Comparison of ENCODE assay signal across 24 mouse cellular contexts in the genomic region with DNA sequence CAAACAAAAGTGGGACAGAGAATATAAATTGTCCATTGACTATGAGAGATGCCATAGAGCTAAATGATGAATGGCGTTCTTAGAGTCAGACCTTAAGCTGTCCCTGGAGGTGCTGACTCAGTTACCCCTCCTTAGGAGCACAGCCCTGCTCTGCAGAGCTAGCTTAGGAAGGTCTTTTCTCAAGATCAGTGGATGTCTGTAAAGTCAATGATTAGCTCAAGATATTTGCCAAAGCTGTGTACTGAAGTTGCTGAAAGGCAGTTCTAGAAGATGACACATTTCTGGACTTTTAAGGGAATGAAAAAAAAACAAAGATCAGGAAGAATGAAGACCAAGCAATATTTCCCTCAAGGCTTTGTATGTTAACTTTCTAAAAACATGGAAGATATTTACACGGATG.
"Had no signal": no experiment of that assay in that cellular context is flagged by ENCODE, and none has a peak within 500 bp of the region (broad histone marks: within the 10 kb centered on the region; RNA-seq: fewer than 3 reads in every experiment).

No protein-coding gene starts in this region.

- H3K9me3 ChIP-seq: heart, embryonic 10.5 days; heart, embryonic 12.5 days; hindbrain, embryonic 10.5 days; hindbrain, embryonic 12.5 days; intestine, embryonic 15.5 days; limb, embryonic 10.5 days; limb, embryonic 12.5 days; liver, embryonic 13.5 days; liver, embryonic 15.5 days had no signal

- DNase-seq: gastrocnemius, adult 2 months; gastrocnemius, postnatal 10 days; gastrocnemius, postnatal 25 days; heart, adult 18-20 months; heart, postnatal 10 days; heart, postnatal 4 days; kidney, postnatal 4 days; liver; liver, embryonic 13.5 days had no signal

- H3K36me3 ChIP-seq: heart, embryonic 10.5 days; heart, embryonic 12.5 days; hindbrain, embryonic 10.5 days; hindbrain, embryonic 12.5 days; intestine, embryonic 15.5 days; limb, embryonic 10.5 days; limb, embryonic 12.5 days had no signal

- ATAC-seq: hindbrain, embryonic 16.5 days; inflammation-experienced regulatory T-cells, adult 6 months; intestine, embryonic 15.5 days; intestine, postnatal 0 days had no signal

- H3K4me1 ChIP-seq: heart, embryonic 10.5 days; heart, embryonic 12.5 days; hindbrain, embryonic 10.5 days; hindbrain, embryonic 12.5 days; intestine, embryonic 15.5 days; limb, embryonic 10.5 days; limb, embryonic 12.5 days; liver, embryonic 13.5 days; liver, embryonic 15.5 days had no signal

- H3K27ac ChIP-seq: gastrocnemius, adult 2 months; heart, embryonic 10.5 days; hindbrain, embryonic 10.5 days; hindbrain, embryonic 12.5 days; hindbrain, embryonic 14.5 days; intestine, embryonic 15.5 days; layer of hippocampus, adult 2 months; left cerebral cortex, adult 2 months; limb, embryonic 10.5 days; limb, embryonic 12.5 days; liver, embryonic 13.5 days; liver, embryonic 15.5 days had no signal

- H3K4me2 ChIP-seq: heart, embryonic 12.5 days; hindbrain, embryonic 12.5 days; hindbrain, embryonic 14.5 days; intestine, embryonic 15.5 days; limb, embryonic 12.5 days; liver, embryonic 11.5 days; liver, embryonic 13.5 days; liver, embryonic 15.5 days had no signal

- H3K27me3 ChIP-seq: heart, embryonic 12.5 days; hindbrain, embryonic 12.5 days; intestine, embryonic 15.5 days; limb, embryonic 12.5 days; liver, embryonic 13.5 days; liver, embryonic 15.5 days had no signal

- H3K9ac ChIP-seq: heart, embryonic 12.5 days; hindbrain, embryonic 12.5 days; hindbrain, embryonic 14.5 days; intestine, embryonic 15.5 days; limb, embryonic 12.5 days; liver, embryonic 13.5 days; liver, embryonic 15.5 days had no signal

- H3K4me3 ChIP-seq: gastrocnemius, adult 2 months; heart, embryonic 10.5 days; heart, embryonic 12.5 days; hindbrain, embryonic 10.5 days; hindbrain, embryonic 12.5 days; intestine, embryonic 15.5 days; layer of hippocampus, adult 2 months; left cerebral cortex, adult 2 months; limb, embryonic 10.5 days; limb, embryonic 12.5 days; liver, embryonic 13.5 days; liver, embryonic 15.5 days had no signal
